Mouse (Mus musculus) 3T3-L1 (cell line): ENCODE results near the gene Pafah1b3.
"Not testable (repeated sequence)": the region's sequence is repeated elsewhere in the genome, so short reads cannot be mapped to it uniquely, and the experiment has no call there.

ENCODE experiments used
- DNase-seq: peaks from one replicate; pipeline ENCODE4 v3.0.0-alpha.2; 2015; ENCODE audit warnings: low read depth, low spot score

The Pafah1b3 gene

GRCm38 (mm10) chr7:25269029-25269428, 28.8 kb downstream of the Pafah1b3 start:
- DNase-seq: no peak

DNA sequence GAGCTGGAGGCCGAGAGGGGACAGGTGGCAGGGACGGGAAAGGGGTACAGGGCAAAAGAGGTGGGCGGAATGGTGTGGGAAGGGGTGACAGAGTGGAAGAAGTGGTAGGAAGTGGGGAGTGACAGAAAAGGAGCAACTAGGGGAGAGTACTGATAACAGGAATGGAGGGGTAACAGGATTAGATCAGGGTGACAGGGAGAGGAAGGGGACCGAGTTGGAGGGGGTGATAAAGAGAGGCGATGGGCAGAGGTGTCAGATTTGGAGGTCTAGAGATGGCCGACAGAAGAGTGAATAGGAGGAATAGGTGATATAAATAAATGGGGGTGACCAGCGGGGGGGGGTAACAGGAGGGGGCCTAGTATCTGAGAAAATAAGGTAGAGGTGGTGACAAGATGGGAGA, 29.2 kb downstream of the Pafah1b3 start:
- no peak for DNase-seq

GRCm38 (mm10) chr7:25267751-25268463, 29.9 kb downstream of the Pafah1b3 start:
- peak; percentile 99 for DNase-seq

- peak; percentile 99 for DNase-seq
Observed at GRCm38 (mm10) chr7:25267301-25267750, 30.5 kb downstream of the Pafah1b3 start, which contains the start of gene Cic. Gene Cic (plus strand): TSS chr7:25267704.

GRCm38 (mm10) chr7:25266180-25266962, 31.4 kb downstream of the Pafah1b3 start:
- no peak for DNase-seq

DNA sequence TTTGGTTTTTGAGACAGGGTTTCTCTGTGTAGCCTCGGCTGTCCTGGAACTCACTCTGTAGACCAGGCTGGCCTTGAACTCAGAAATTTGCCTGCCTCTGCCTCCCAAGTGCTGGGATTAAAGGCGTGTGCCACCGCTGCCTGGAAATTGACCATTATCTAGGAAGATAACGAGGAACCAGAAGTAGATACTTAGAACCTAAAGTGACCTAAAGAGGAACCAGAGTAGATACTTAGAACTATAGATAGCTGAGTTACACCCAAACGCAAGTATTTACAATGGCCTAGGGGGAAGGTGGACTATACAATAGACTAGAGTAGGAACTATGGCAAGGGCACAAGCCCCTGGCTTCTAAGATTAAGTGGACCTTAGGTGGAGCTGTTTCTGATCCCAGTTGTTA, 32.0 kb downstream of the Pafah1b3 start:
- not testable (repeated sequence) for DNase-seq

- DNase-seq: no peak
Observed at GRCm38 (mm10) chr7:25263968-25264870, 33.6 kb downstream of the Pafah1b3 start.

GRCm38 (mm10) chr7:25261896-25262295, 35.9 kb downstream of the Pafah1b3 start:
- no peak for DNase-seq

GRCm38 (mm10) chr7:25251822-25252221, 46.0 kb downstream of the Pafah1b3 start:
- DNase-seq: peak; percentile 39

DNA sequence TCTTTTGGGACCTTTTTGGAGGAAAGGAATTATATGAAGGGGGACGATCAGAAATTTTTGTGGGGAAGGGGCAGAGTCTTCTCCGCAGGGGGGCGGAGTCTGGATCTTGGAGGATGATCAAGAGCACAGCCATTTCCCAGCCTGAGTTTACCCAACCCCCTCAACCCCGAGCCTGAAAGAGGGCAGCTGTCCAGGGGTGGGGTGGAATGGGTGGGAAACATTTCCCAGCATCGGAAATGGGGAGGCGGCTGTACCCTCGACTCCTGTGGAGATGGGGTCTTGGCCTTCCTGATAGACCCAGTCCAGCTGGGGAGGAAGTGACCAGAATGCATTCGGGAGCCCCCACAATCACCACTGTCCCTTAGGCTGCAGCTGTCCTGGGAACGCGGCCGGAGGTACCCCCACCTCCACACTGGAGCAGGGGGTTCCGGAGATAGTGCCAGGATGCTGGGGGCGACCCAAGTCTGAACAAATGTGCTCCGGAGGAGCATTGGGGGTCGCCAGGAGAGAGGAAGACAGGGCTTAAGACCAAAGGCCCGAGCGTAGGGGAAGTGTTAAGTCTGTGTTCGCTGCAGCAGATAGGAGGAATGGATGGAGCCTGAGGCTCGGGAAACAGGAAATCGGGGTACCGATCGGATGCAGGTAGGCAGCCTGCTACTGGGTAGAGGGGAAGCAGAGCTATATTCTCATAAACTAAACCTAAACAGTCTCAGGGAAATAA, 46.6 kb downstream of the Pafah1b3 start:
- peak; percentile 48 for DNase-seq

DNA sequence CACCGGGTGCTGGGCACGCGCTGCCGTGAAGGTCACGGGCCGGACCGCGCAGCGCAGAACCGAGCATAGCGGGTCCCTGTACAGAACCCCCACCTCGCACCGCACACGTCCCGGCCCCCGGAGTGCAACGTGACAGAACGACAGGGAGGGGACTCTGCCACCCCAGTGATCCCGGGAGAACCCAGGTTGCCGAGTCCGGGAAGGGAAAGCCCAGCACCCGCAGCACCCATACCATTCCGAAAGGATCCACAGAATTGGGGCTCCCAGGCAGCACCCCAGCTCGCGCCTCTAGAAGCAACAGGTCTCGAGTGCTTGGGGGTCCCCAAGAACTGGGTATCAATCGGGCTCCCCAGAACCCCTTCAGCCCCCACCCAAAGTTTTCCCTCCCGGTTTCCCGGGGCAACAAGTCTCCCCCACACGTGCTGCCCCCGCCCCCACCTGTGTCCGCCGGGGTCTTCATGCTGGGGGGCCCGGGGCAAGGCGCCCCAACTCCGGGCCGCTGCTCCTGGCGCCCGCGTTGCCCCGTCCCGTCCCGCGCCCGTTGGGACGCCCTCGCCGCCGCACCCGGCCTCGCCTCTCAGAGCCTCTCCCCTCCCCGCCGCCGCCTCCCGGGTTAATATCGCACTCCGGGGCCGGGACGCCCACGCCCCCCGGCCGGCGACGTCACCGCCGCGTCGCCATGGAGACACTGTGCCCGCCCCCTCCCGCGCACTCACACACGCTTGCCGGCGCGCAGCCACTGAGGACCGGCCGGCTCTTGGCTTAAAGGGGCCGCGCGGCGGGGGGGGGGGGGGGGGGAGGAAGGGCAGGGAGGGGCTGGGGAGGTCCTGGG, 47.4 kb downstream of the Pafah1b3 start, which contains the start of gene Erf:
TSS of gene Erf (minus strand) at position 621 of the 832 bp plus-strand sequence.
- DNase-seq: peak; percentile 77

- peak; percentile 59 for DNase-seq
Observed at GRCm38 (mm10) chr7:25249314-25250140, 48.3 kb downstream of the Pafah1b3 start.

DNA sequence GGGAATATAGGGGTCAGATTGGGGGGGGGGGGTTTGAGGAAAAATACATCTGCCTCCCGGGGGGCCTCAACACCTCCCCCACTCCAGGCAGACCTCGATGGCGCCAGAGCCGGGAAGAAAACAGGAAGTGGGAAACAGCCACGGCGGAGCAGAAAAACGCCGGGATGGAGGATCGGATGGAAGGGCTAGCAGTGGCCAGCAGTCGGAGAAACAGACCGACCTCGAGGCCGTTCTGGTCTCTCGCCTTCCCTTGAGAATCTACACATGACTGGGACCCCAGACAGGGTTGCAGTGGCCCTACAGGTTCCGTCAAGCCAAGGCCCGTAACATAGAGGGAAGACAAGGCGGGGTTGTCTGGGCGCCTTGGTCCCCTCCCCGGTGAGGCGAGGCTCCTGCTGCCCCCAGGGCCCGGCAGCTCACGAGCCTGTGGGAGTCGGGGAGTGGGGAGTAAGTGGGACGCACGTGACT, 48.9 kb downstream of the Pafah1b3 start:
- DNase-seq: peak; percentile 52

DNA sequence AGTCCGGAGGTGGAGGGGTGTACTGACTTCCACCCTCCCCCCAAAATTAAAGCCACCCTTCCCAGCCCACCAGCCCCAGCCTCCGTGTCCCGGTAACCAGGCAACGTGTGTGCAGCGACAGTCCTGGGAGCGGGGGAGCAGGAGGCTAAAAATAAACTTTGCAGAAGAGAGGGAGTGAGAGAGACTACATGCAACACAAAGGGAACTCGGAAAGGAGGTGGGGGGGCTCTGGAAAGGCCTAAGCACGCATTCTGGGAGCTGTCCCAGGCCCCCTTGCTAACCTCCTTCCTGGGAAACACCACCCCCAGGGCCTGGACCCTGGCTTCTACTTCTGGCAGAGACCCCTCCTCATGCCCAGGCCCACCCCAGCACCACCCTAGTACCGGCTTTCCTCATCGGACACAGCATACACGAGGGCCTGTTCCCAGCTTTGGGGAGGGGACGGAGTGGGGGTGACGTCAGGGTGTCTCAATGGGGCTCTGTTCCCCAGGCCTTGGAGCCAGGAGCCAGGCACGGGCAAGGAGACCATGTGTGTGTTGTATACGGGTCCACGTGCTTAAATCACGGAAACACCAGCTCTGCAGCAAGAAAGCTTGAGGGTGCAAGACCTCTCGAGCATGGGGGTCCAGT, 49.7 kb downstream of the Pafah1b3 start:
- DNase-seq: peak; percentile 51

- no peak for DNase-seq
Observed at GRCm38 (mm10) chr7:25247498-25247897, 50.3 kb downstream of the Pafah1b3 start.

GRCm38 (mm10) chr7:25246759-25247137, 51.0 kb downstream of the Pafah1b3 start:
- no peak for DNase-seq

DNA sequence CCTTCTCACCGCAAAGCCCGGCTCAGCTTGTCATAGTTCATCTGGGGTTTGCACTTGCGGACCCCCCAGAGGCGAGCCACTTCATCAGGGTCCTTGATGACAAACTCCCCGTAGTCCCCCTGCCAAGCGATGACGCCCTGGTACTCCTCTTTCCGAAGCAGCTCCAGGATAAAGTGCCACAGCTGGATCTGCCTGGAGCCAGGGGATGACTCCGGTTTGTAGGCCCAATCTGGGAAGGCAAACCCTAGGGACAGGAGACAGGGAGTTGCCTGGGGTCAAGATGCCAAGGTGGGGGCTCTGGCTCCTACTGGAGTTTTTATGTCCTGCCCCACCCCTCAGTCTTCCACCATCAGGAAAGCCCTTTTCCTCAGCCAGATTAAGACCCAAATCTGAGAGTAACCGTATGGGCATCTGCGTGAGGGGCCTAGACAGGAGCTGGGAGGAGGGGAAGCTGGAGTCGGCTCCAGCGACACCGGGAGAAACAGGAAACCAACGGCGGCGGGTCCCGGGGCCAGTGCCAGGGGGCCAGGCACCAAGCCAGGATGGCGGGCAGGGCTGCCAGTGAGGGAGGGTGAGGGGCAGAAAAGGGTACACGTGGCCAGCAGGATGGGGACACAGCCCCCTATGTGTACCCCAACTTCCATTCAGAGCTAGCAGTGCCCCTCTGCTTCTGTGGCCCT, 51.6 kb downstream of the Pafah1b3 start:
- DNase-seq: no peak
